In the genomic region with DNA sequence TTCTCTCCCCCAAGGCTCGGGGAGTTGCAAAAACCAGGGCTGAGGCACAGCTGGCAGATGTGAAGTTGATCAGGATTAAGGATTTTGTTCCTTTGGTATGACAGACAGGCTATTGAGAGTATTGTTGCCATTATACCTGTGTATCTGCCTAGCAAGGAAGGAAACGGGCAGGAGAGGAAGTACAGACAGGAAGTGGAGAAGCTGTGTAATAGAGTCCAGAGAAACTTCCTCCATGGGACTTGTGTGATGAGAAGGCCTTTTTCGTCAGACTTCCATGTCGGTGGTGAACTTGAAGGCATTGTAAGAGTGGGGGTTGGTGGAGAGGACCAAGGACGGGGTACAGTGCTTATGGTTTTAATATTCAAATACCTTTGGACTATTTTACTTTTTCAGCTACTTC, we compare ENCODE assay signal across 20 mouse cellular contexts. TPM values are rescaled to one million over a fixed set of nuclear protein-coding genes. Genes with fewer than 3 reads are reported as not detected.
DNase-seq lines count a peak whose midpoint lies in the region; ATAC-seq and TF ChIP-seq lines count a peak whose summit lies in the region.
"Had no signal": no experiment of that assay in that cellular context is flagged by ENCODE, and none has a peak within 500 bp of the region (broad histone marks: within the 10 kb centered on the region; RNA-seq: fewer than 3 reads in every experiment).

No protein-coding gene starts in this region.

- H3K4me2 ChIP-seq in heart, embryonic 14.5 days (ENCODE audit: low read length): no peak overlapping the region
- H3K4me2 ChIP-seq in forebrain, embryonic 16.5 days (ENCODE audit: low read length): no peak overlapping the region
- H3K4me2 ChIP-seq: liver, embryonic 13.5 days; lung, embryonic 15.5 days; midbrain, embryonic 13.5 days had no signal

- H3K27me3 ChIP-seq in heart, embryonic 14.5 days (ENCODE audit: control insufficient read depth, insufficient read depth, low read length): no peaks in the 10 kb centered on the region
- no peaks in the 10 kb centered on the region for H3K27me3 ChIP-seq in forebrain, embryonic 16.5 days (replicated peaks; ENCODE audit: control insufficient read depth, insufficient read depth, low read length)
- H3K27me3 ChIP-seq: liver, embryonic 13.5 days; lung, embryonic 15.5 days; midbrain, embryonic 13.5 days had no signal

- no peak for DNase-seq in heart, postnatal 14 days
- no peak for DNase-seq in kidney, postnatal 10 days
- DNase-seq: cerebellum, adult 18-20 months; liver, embryonic 13.5 days; thymus, postnatal 25 days had no signal

- no peaks in the 10 kb centered on the region for H3K9me3 ChIP-seq in heart, embryonic 14.5 days (ENCODE audit: control insufficient read depth, low read length)
- H3K9me3 ChIP-seq in forebrain, embryonic 16.5 days (ENCODE audit: control insufficient read depth, low read length): no peaks in the 10 kb centered on the region
- H3K9me3 ChIP-seq: forebrain, embryonic 10.5 days; limb, embryonic 10.5 days; liver, embryonic 13.5 days; lung, embryonic 15.5 days; midbrain, embryonic 13.5 days had no signal

- ATAC-seq in heart, embryonic 14.5 days (ENCODE audit: insufficient number of reproducible peaks, insufficient read depth, low FRiP score, low read depth): no peak
- ATAC-seq in megakaryocyte progenitor cell, adult 5-6 weeks (replicated peaks; ENCODE audit: poor library complexity): peak; percentile 60
- ATAC-seq in forebrain, embryonic 16.5 days: no peak
- ATAC-seq: activated CD4-positive, CD25-positive, alpha-beta regulatory T cell, adult 4 months; midbrain, embryonic 13.5 days had no signal

- intact Hi-C loops in heart, postnatal 14 days (cut with DNase I): no loop called here

- 0 out of 2 replicates have a peak overlapping the region, but pooled peaks have one; percentile 3 for H3K9ac ChIP-seq in heart, embryonic 14.5 days (ENCODE audit: low read length)
- H3K9ac ChIP-seq in forebrain, embryonic 16.5 days (replicated peaks; ENCODE audit: low read depth, low read length): no peak overlapping the region
- H3K9ac ChIP-seq: liver, embryonic 13.5 days; lung, embryonic 15.5 days; midbrain, embryonic 13.5 days had no signal

- no peak overlapping the region for H3K4me3 ChIP-seq in heart, embryonic 14.5 days (ENCODE audit: control insufficient read depth in 1 of 2, insufficient read depth in 1 of 2, low read depth in 1 of 2, low read length in 2 of 2)
- no peak overlapping the region for H3K4me3 ChIP-seq in bone marrow, adult 2 months (replicated peaks; ENCODE audit: control insufficient read depth, low read depth, low read length)
- H3K4me3 ChIP-seq in bone marrow macrophage, adult 2 months (ENCODE audit: insufficient read depth, low read length): no peak overlapping the region
- H3K4me3 ChIP-seq in forebrain, embryonic 16.5 days (replicated peaks; ENCODE audit: low read length): no peak overlapping the region
- H3K4me3 ChIP-seq: forebrain, embryonic 10.5 days; limb, embryonic 10.5 days; liver, embryonic 13.5 days; lung, embryonic 15.5 days; midbrain, embryonic 13.5 days; myocyte had no signal

- 62% methylated on average over 5 of the region's 5 CpGs for WGBS in heart, embryonic 14.5 days
- WGBS in bone marrow, adult 2 months: 22% methylated on average over 5 of the region's 5 CpGs
- WGBS in forebrain, embryonic 16.5 days: 88% methylated on average over 5 of the region's 5 CpGs

- 0 out of 4 replicates have a peak overlapping the region, but pooled peaks of 1 of the 2 experiments have one; percentile 37 for H3K27ac ChIP-seq in heart, embryonic 14.5 days (replicated peaks in 1 of 2; ENCODE audit: control insufficient read depth in 1 of 2, insufficient read depth in 1 of 2, low read depth in 2 of 2, low read length in 2 of 2)
- peak overlapping the region; percentile 74 for H3K27ac ChIP-seq in bone marrow, adult 2 months (ENCODE audit: control insufficient read depth, insufficient read depth, low read depth, low read length, poor library complexity)
- peak overlapping the region; percentile 55 for H3K27ac ChIP-seq in bone marrow macrophage, adult 2 months (ENCODE audit: insufficient read depth, low read depth, low read length)
- no peak overlapping the region for H3K27ac ChIP-seq in forebrain, embryonic 16.5 days (ENCODE audit: low read length)
- H3K27ac ChIP-seq: forebrain, embryonic 10.5 days; limb, embryonic 10.5 days; liver, embryonic 13.5 days; lung, embryonic 15.5 days; midbrain, embryonic 13.5 days had no signal

- H3K36me3 ChIP-seq in heart, embryonic 14.5 days (ENCODE audit: control insufficient read depth, insufficient read depth, low read length): peaks cover 22% of the 10 kb centered on the region
- no peaks in the 10 kb centered on the region for H3K36me3 ChIP-seq in forebrain, embryonic 16.5 days (ENCODE audit: control insufficient read depth, insufficient read depth)
- H3K36me3 ChIP-seq: liver, embryonic 13.5 days; lung, embryonic 15.5 days had no signal

- H3K4me1 ChIP-seq in heart, embryonic 14.5 days (ENCODE audit: control insufficient read depth in 2 of 2, insufficient read depth in 2 of 2, low read length in 2 of 2): peaks cover 9 to 17% of the 10 kb centered on the region in 2 experiments; a peak in 3 of 4 replicates
- peaks cover 6% of the 10 kb centered on the region for H3K4me1 ChIP-seq in bone marrow, adult 2 months (ENCODE audit: control insufficient read depth, insufficient read depth, low read length)
- peaks cover 59% of the 10 kb centered on the region for H3K4me1 ChIP-seq in bone marrow macrophage, adult 2 months (ENCODE audit: control insufficient read depth, insufficient read depth, low read length)
- H3K4me1 ChIP-seq in forebrain, embryonic 16.5 days (replicated peaks; ENCODE audit: control insufficient read depth, insufficient read depth, low read length): no peaks in the 10 kb centered on the region
- H3K4me1 ChIP-seq: forebrain, embryonic 10.5 days; limb, embryonic 10.5 days; midbrain, embryonic 13.5 days had no signal

- no peak for TF ChIP-seq POLR2A in bone marrow, adult 2 months (IDR thresholded peaks at IDR 0.05; ENCODE audit: borderline replicate concordance, control insufficient read depth, low read depth, low read length)
- no peak for TF ChIP-seq POLR2A in bone marrow macrophage, adult 2 months (IDR thresholded peaks at IDR 0.05; ENCODE audit: borderline replicate concordance, low read depth, low read length)

- TF ChIP-seq CTCF in bone marrow, adult 2 months (IDR thresholded peaks at IDR 0.05; ENCODE audit: control insufficient read depth, insufficient read depth, low read length): no peak
- TF ChIP-seq CTCF in bone marrow macrophage, adult 2 months (IDR thresholded peaks at IDR 0.05; ENCODE audit: low read depth, low read length): no peak

RNA-seq across cellular contexts. Expression of gene Tmem202, which starts 11.4 kb away (rescaled TPM):
- 0.55 TPM in 1 of 2 replicates, not detected in the other for polyA plus RNA-seq in heart, embryonic 14.5 days (2014; fragmentation: Nextera tagmentation; extraction: Ambion mirVana)
- total RNA-seq in heart, postnatal 14 days (2021): under 1 TPM; 0.56 to 0.67 TPM
- polyA plus RNA-seq in bone marrow, adult 2 months (2011; ENCODE audit: insufficient read depth, insufficient read length, low replicate concordance, missing spikeins): not detected in 2 replicates
- polyA plus RNA-seq in bone marrow macrophage, adult 2 months (2012; ENCODE audit: insufficient read depth, insufficient read length, missing spikeins): 1.3 and 1.6 TPM in 2 replicates
- 0.17 TPM in 1 of 2 replicates, not detected in the other for total RNA-seq in megakaryocyte progenitor cell, adult 5-6 weeks (2015)
- not detected in 2 replicates for total RNA-seq in megakaryocyte progenitor cell, adult 5-6 weeks (2017)
- polyA plus RNA-seq in forebrain, embryonic 16.5 days (2015; fragmentation: Nextera tagmentation; extraction: Ambion mirVana): 0.45 and 0.58 TPM in 2 replicates
- total RNA-seq: ES-E14 had no signal
- polyA plus RNA-seq: activated CD4-positive, CD25-positive, alpha-beta regulatory T cell, adult 4 months; forebrain, embryonic 10.5 days; kidney, adult 2 months; limb, embryonic 10.5 days; liver, embryonic 13.5 days; lung, embryonic 15.5 days had no signal

RNA-seq across cellular contexts. Expression of gene Hexa, which starts 11.7 kb away (rescaled TPM):
- 87.6 and 91.4 TPM in 2 replicates for polyA plus RNA-seq in heart, embryonic 14.5 days (2014; fragmentation: Nextera tagmentation; extraction: Ambion mirVana)
- total RNA-seq in heart, postnatal 14 days (2021): 10 to 100 TPM; 33.2 to 33.9 TPM
- 41.8 and 98.1 TPM in 2 replicates for polyA plus RNA-seq in bone marrow, adult 2 months (2011; ENCODE audit: insufficient read depth, insufficient read length, low replicate concordance, missing spikeins)
- 952 and 993 TPM in 2 replicates for polyA plus RNA-seq in bone marrow macrophage, adult 2 months (2012; ENCODE audit: insufficient read depth, insufficient read length, missing spikeins)
- total RNA-seq in megakaryocyte progenitor cell, adult 5-6 weeks (2015): 98.6 and 103 TPM in 2 replicates
- 168 and 210 TPM in 2 replicates for total RNA-seq in megakaryocyte progenitor cell, adult 5-6 weeks (2017)
- polyA plus RNA-seq in forebrain, embryonic 16.5 days (2015; fragmentation: Nextera tagmentation; extraction: Ambion mirVana): 51.3 and 55.7 TPM in 2 replicates

RNA-seq across cellular contexts. Expression of gene Celf6, which starts 26.7 kb away (rescaled TPM):
- polyA plus RNA-seq in heart, embryonic 14.5 days (2014; fragmentation: Nextera tagmentation; extraction: Ambion mirVana): 0.16 and 0.34 TPM in 2 replicates
- total RNA-seq in heart, postnatal 14 days (2021): under 1 TPM in 1 of 2 experiments, not detected in 1; 0.10 TPM
- polyA plus RNA-seq in bone marrow, adult 2 months (2011; ENCODE audit: insufficient read depth, insufficient read length, low replicate concordance, missing spikeins): not detected in 2 replicates
- polyA plus RNA-seq in bone marrow macrophage, adult 2 months (2012; ENCODE audit: insufficient read depth, insufficient read length, missing spikeins): not detected in 2 replicates
- not detected in 2 replicates for total RNA-seq in megakaryocyte progenitor cell, adult 5-6 weeks (2015)
- not detected in 2 replicates for total RNA-seq in megakaryocyte progenitor cell, adult 5-6 weeks (2017)
- polyA plus RNA-seq in forebrain, embryonic 16.5 days (2015; fragmentation: Nextera tagmentation; extraction: Ambion mirVana): 29.5 and 42.0 TPM in 2 replicates
- total RNA-seq: gastrocnemius, adult 18-20 months; heart, adult 18-20 months had no signal
- polyA plus RNA-seq: activated CD4-positive, CD25-positive, alpha-beta regulatory T cell, adult 4 months; limb, embryonic 10.5 days; myocyte had no signal

Comparison
In these comparisons a context has a peak if more than half of its experiments do, and no peak if none do; other contexts are left out.
1. RNA of gene Celf6, which starts 26.7 kb away (polyA plus RNA-seq): 29.5 to 42.0 TPM in forebrain, embryonic 16.5 days; 0.16 to 0.34 TPM in heart, embryonic 14.5 days, not detected in bone marrow, adult 2 months and not detected in bone marrow macrophage, adult 2 months; every median in the first group is over 10 times any median in the second.